Mouse (Mus musculus) MEL (cell line): ENCODE data around the gene Fgfr2. TPM values are rescaled to one million over a fixed set of nuclear protein-coding genes. Genes with fewer than 3 reads are reported as not detected.

Experiments used
- DNase-seq: peaks from one replicate; pipeline ENCODE4 v3.0.0; 2011; ENCODE audit warnings: low read depth, low spot score
- H3K27ac ChIP-seq: 2 replicates; pipeline ENCODE4 v1.5.1; 2012; ENCODE audit warnings: low read depth, mild to moderate bottlenecking, control low read depth, low read length, moderate library complexity; ENCODE audit not compliant: control insufficient read depth
- H3K27me3 ChIP-seq, 2 experiments: fragments of 150-350 bp in 1 of 2; sonication (generic) in 1 of 2; 2 replicates each; pipeline ENCODE4 v1.6.1; 2012; ENCODE audit warnings: low read length in 2 of 2, mild to moderate bottlenecking in 2 of 2, improper control_type of control experiment in 1 of 2, moderate library complexity in 1 of 2; ENCODE audit not compliant: insufficient read depth in 2 of 2, control insufficient read depth in 1 of 2
- H3K36me3 ChIP-seq, 2 experiments: 2 replicates each; pipeline ENCODE4 v1.6.1; 2012 to 2014; ENCODE audit warnings: low read length in 2 of 2, improper control_type of control experiment in 1 of 2, inconsistent platforms in 1 of 2, mild to moderate bottlenecking in 1 of 2; ENCODE audit not compliant: insufficient read depth in 2 of 2, control insufficient read depth in 1 of 2
- H3K4me1 ChIP-seq, 2 experiments: fragments of 150-350 bp in 1 of 2; sonication (generic) in 1 of 2; 2 replicates each; pipeline ENCODE4 v1.6.1; 2012; ENCODE audit warnings: low read length in 2 of 2, improper control_type of control experiment in 1 of 2, mild to moderate bottlenecking in 1 of 2; ENCODE audit not compliant: insufficient read depth in 2 of 2, control insufficient read depth in 1 of 2
- H3K4me3 ChIP-seq, 2 experiments: fragments of 150-350 bp in 1 of 2; sonication (generic) in 1 of 2; 2 replicates each; pipeline ENCODE4 v1.5.1; 2012; ENCODE audit warnings: low read depth in 2 of 2, low read length in 2 of 2, mild to moderate bottlenecking in 2 of 2, moderate library complexity in 2 of 2, control low read depth in 1 of 2, improper control_type of control experiment in 1 of 2; ENCODE audit not compliant: control insufficient read depth in 1 of 2, insufficient read depth in 1 of 2
- H3K79me2 ChIP-seq: 2 replicates; pipeline ENCODE4 v1.6.1; 2012; ENCODE audit warnings: mild to moderate bottlenecking, low read length, moderate library complexity; ENCODE audit not compliant: control insufficient read depth, poor library complexity, insufficient read depth
- H3K9ac ChIP-seq: 2 replicates; pipeline ENCODE4 v1.6.1; 2012; ENCODE audit warnings: low read depth, mild to moderate bottlenecking, control low read depth, low read length, moderate library complexity; ENCODE audit not compliant: control insufficient read depth, poor library complexity, severe bottlenecking
- H3K9me3 ChIP-seq: fragments of 150-350 bp; sonication (generic); replicated peaks from 2 replicates; pipeline ENCODE4 v1.6.1; 2012; ENCODE audit warnings: mild to moderate bottlenecking, low read length, improper control_type of control experiment, moderate library complexity; ENCODE audit not compliant: insufficient read depth
- BHLHE40 ChIP-seq: IDR thresholded peaks from 2 replicates; pipeline ENCODE4 v1.6.1; 2012; ENCODE audit warnings: low read depth, mild to moderate bottlenecking, inconsistent platforms, low read length, improper control_type of control experiment, borderline replicate concordance
- ELF1 ChIP-seq: IDR thresholded peaks from 2 replicates; pipeline ENCODE4 v1.6.1; 2014; ENCODE audit warnings: low read depth, mild to moderate bottlenecking, inconsistent platforms, low read length, improper control_type of control experiment, moderate library complexity
- EP300 ChIP-seq, 2 experiments: IDR thresholded peaks; 2 replicates each; pipeline ENCODE4 v1.6.1; 2011; ENCODE audit warnings: improper control_type of control experiment in 2 of 2, low read length in 2 of 2, low read depth in 1 of 2, mild to moderate bottlenecking in 1 of 2
- ETS1 ChIP-seq: IDR thresholded peaks from 2 replicates; pipeline ENCODE4 v1.6.1; 2012; ENCODE audit warnings: low read depth, mild to moderate bottlenecking, inconsistent platforms, low read length, improper control_type of control experiment, moderate library complexity
- GATA1 ChIP-seq: IDR thresholded peaks from 2 replicates; pipeline ENCODE4 v1.6.1; 2011; ENCODE audit warnings: low read depth, low read length, improper control_type of control experiment
- HCFC1 ChIP-seq: IDR thresholded peaks from 2 replicates; pipeline ENCODE4 v1.6.1; 2012; ENCODE audit warnings: low read depth, mild to moderate bottlenecking, inconsistent platforms, low read length, improper control_type of control experiment, moderate library complexity
- MAX ChIP-seq: IDR thresholded peaks from 2 replicates; pipeline ENCODE4 v1.6.1; 2011; ENCODE audit warnings: low read length, improper control_type of control experiment
- MEF2A ChIP-seq: IDR thresholded peaks from 2 replicates; pipeline ENCODE4 v1.6.1; 2014; ENCODE audit warnings: low read depth, mild to moderate bottlenecking, inconsistent platforms, low read length, improper control_type of control experiment; ENCODE audit not compliant: poor library complexity, insufficient replicate concordance, severe bottlenecking; ENCODE audit errors: extremely low read depth
- MXI1 ChIP-seq: IDR thresholded peaks from 2 replicates; pipeline ENCODE4 v1.6.1; 2011; ENCODE audit warnings: mild to moderate bottlenecking, low read depth, low read length, improper control_type of control experiment
- MYC ChIP-seq: IDR thresholded peaks from 2 replicates; pipeline ENCODE4 v1.6.1; 2011; ENCODE audit warnings: low read depth, mild to moderate bottlenecking, low read length, improper control_type of control experiment, moderate library complexity
- RAD21 ChIP-seq: IDR thresholded peaks from 2 replicates; pipeline ENCODE4 v1.6.1; 2011; ENCODE audit warnings: mild to moderate bottlenecking, low read depth, low read length, improper control_type of control experiment
- RCOR1 ChIP-seq: IDR thresholded peaks from 2 replicates; pipeline ENCODE4 v1.6.1; 2012; ENCODE audit warnings: low read depth, mild to moderate bottlenecking, inconsistent platforms, low read length, improper control_type of control experiment
- SIN3A ChIP-seq: IDR thresholded peaks from 2 replicates; pipeline ENCODE4 v1.6.1; 2012; ENCODE audit warnings: low read length, improper control_type of control experiment, inconsistent platforms
- TAL1 ChIP-seq: IDR thresholded peaks from 2 replicates; pipeline ENCODE4 v1.6.1; 2012; ENCODE audit warnings: mild to moderate bottlenecking, inconsistent platforms, low read length, moderate library complexity, mixed read lengths
- TBP ChIP-seq: IDR thresholded peaks from 2 replicates; pipeline ENCODE4 v1.8.0; 2011; ENCODE audit warnings: low read depth, low read length, improper control_type of control experiment
- TCF12 ChIP-seq: IDR thresholded peaks from 2 replicates; pipeline ENCODE4 v1.6.1; 2014; ENCODE audit warnings: low read depth, mild to moderate bottlenecking, inconsistent platforms, low read length, improper control_type of control experiment, moderate library complexity
- USF1 ChIP-seq: IDR thresholded peaks from 2 replicates; pipeline ENCODE4 v1.6.1; 2014; ENCODE audit warnings: low read depth, mild to moderate bottlenecking, inconsistent platforms, low read length, improper control_type of control experiment, moderate library complexity
- ZKSCAN1 ChIP-seq: IDR thresholded peaks from 2 replicates; pipeline ENCODE4 v1.6.1; 2012; ENCODE audit warnings: low read depth, mild to moderate bottlenecking, inconsistent platforms, low read length, improper control_type of control experiment, moderate library complexity
- polyA plus RNA-seq, 2 experiments: library from polyadenylated mRNA; stranded (reverse) in 1 of 2; unstranded in 1 of 2; fragments of >175 nt in 1 of 2; fragments of >200 nt in 1 of 2; gene quantifications; 2 replicates each; pipeline versions ENCODE4 v1.2.1 to v1.2.4; 2012; ENCODE audit warnings: low replicate concordance in 2 of 2, low read depth in 1 of 2; ENCODE audit not compliant: insufficient read length in 2 of 2, insufficient read depth in 1 of 2, missing spikeins in 1 of 2
- total RNA-seq: library from RNA; depleted of rRNA; stranded (reverse); fragments of 300-350 nt; gene quantifications from 2 replicates; pipeline ENCODE4 v1.2.3, GENCODE M21; 2012

Fgfr2 gene
- total and polyA plus RNA-seq, 3 experiments, result not detected

DNA sequence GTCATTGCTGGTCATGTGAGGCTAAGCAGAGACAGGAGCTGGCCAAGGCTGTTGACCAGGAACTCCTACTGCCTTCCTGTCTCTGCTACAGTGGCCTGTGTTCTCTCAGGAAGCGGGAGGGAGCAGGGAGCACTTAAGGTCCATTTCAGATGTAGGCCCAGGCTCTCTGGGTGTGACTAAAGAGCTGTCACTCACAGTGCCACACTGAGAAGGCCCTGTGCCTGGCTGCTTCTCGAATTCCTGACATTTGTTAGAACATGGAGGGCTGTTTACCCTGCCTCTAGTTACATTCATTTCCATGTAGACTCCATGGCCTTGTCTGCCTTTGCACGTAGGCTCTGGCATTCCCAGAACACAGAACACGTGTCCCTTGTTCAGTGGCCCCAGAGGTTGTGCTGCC lies 2452.8 kb downstream of the Fgfr2 start:
- no peaks in the 10 kb centered on the region for H3K9me3 ChIP-seq
- peaks cover 0 to 18% of the 10 kb centered on the region in 2 experiments; a peak in 3 of 4 replicates for H3K36me3 ChIP-seq
- no peak overlapping the region for H3K9ac ChIP-seq
- H3K4me3 ChIP-seq, result no peak overlapping the region
- no peak for TF ChIP-seq ELF1
- TF ChIP-seq GATA1, result no peak
- TF ChIP-seq ETS1, result no peak
- TF ChIP-seq USF1, result no peak
- no peak for TF ChIP-seq HCFC1
- no peak for TF ChIP-seq RAD21
- no peak for TF ChIP-seq ZKSCAN1
- TF ChIP-seq MEF2A, result no peak
- no peak for TF ChIP-seq MAX
- TF ChIP-seq RCOR1, result no peak
- no peak for TF ChIP-seq BHLHE40
- TF ChIP-seq SIN3A, result no peak
- TF ChIP-seq EP300 (IDR thresholded peaks at IDR 0.05; ENCODE audit: low read depth in 1 of 2, low read length in 2 of 2), result no peak
- TF ChIP-seq TAL1, result no peak
- no peak for TF ChIP-seq TBP
- TF ChIP-seq MXI1, result no peak
- peaks cover 10 to 26% of the 10 kb centered on the region in 2 experiments; a peak in 3 of 4 replicates for H3K4me1 ChIP-seq
- no peak overlapping the region for H3K27ac ChIP-seq
- H3K79me2 ChIP-seq, result no peaks in the 10 kb centered on the region
- H3K27me3 ChIP-seq, result no peaks in the 10 kb centered on the region
- no peak for DNase-seq

- Histone ChIP-seq H3K36me3 (peaks cover 3 to 18% of the 10 kb centered on the region in 2 experiments; a peak in 2 of 4 replicates), H3K27ac (no peak overlapping the region)
- TF ChIP-seq TCF12 (peak; percentile 62), EP300 (IDR thresholded peaks at IDR 0.05; ENCODE audit: low read depth in 1 of 2, low read length in 2 of 2) (peak; percentile 35 to 44; a peak in 1 of 4 replicates), MYC (no peak), GATA1 (peak; percentile 67), ETS1 (peak; percentile 65; the same call in 1 of the 2 replicates), TAL1 (peak; percentile 23; the same call in 1 of the 2 replicates)
Measured at GRCm38 (mm10) chr7:130669370-130669881, 2453.7 kb downstream of the Fgfr2 start.

More at GRCm38 (mm10) chr7:130669370-130669881, 2453.7 kb downstream of the Fgfr2 start:
- Histone ChIP-seq H3K4me1 (peaks cover 10 to 26% of the 10 kb centered on the region in 2 experiments; a peak in 3 of 4 replicates), H3K9ac (no peak overlapping the region), H3K4me3 (no peak overlapping the region), H3K79me2 (no peaks in the 10 kb centered on the region), H3K27me3 (no peaks in the 10 kb centered on the region), H3K9me3 (no peaks in the 10 kb centered on the region)
- DNase-seq, result peak; percentile 43
